Mouse (Mus musculus): ENCODE data around the gene Hepacam.

The Hepacam gene

DNA sequence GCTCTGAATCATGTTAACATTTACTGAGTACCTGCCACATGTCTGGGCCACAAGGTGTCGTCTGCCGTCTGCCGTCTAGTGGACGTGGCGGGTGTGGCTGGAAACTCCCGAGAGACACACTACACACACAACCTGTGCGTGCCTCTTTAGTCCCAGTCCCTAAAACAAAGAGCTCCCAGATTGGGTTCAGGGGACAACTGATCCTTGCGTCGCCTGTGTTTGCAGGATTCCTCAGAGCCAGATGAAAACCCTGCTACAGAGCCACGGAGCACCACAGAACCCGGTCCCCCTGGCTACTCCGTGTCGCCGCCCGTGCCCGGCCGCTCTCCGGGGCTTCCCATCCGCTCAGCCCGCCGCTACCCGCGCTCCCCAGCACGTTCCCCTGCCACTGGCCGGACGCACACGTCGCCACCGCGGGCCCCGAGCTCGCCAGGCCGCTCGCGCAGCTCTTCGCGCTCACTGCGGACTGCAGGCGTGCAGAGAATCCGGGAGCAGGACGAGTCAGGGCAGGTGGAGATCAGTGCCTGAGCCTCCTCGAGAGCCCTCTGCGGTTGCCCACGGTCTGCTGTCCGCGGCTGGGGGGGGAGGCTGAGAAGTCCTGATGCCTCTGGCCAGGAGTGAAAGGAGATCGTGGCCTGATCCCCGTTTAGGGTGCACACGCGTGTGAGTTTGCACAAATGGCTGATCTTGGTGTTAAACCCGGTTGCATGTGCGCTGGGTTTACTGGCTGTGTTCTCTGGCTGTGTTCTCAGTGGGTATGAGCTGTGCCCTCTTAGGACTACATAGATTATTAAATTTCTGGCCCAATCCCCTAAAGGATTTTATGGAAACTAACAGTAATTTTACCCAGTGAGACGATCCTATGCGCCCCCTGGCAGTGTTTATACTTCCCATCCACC lies 17.4 kb downstream of the Hepacam start:
- no peak for DNase-seq (ENCODE audit: low spot score in 2 of 2)

DNA sequence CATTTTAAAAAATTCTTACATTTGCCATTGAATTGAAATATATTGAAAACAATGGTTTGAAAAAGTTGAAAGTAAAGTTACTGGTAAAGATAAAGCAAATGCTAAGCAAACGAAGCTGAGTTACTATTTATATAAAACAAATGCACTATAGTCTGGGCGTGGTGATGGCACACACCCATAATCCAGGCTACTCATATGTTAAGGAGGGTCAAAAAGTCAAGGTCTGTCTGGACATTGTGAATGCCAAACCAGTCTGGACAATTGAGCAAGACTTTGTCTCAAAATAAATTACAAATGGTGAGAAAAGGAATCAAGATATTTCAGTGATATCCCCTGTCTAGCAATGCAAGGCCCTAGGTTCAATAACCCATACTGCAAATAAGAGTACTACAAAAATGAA lies 23.7 kb downstream of the Hepacam start:
- DNase-seq (ENCODE audit: low spot score in 2 of 2) = no peak

DNA sequence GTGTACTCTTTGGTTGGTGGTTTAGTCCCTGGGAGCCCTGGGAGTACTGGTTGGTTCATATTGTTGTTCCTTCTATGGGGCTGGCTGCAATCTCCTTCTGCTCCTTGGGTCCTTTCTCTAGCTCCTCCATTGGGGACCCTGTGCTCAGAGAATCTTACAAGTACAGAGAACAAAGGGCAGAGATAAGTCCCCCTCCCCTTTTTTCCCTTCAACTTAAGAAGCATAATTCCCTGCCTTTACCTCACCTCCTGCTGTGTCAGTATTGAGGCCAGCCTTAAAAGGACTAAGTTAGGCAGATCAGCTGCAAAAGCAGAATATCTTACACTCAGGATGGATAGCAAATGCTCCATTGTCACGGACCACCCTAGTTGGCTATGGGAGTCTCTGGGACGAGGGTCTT lies 24.9 kb downstream of the Hepacam start:
- no peak for DNase-seq (ENCODE audit: low spot score in 2 of 2)

DNA sequence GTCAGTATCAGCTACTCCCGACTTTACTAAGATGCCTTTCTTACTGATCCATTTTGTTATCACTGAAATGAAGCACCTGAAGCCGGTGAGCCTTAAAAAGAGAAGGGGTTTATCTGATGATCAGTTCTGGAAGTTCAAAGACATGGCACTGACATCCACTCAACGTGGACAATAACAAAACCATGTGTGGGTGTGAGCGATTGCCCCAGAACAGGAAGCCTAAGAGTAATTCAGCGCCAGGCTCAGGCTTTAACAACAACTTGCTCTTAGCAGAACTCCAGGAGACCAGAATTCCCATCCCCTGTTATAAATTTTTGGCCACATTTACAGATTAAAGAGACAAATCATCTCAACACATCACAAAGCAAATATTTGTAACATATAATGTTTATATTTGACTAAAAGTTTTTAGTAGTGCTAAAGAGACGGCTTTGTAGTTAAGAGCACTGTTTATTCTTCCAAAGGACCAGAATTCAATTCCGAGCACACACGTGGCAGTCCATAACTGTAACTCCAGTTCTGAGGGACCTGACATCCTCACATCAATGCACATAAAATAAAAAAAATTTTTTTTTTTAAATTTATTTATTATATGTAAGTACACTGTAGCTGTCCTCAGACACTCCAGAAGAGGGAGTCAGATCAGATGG lies 26.5 kb downstream of the Hepacam start:
- DNase-seq (ENCODE audit: low spot score in 2 of 2) = no peak

DNA sequence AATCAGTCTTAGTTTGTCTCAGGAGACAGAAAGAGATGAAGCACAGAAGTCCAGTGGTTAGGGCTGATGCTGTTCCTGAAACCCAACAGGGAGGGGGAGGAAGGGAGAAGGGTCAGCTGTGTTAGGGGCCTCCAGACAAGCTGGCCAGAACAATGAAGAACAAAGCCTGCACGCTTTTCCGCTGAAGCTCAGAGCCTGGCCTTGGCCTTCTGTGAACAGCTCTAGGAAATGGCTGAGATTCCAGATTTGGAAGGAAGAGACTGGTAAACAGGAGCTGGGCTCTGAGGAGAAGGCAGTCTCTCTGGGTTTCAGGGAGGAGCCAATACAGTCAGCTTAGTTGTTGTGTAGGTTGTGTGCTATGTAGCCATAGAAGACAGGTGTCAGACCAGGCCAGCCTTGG lies 33.4 kb downstream of the Hepacam start:
- DNase-seq (ENCODE audit: low spot score in 2 of 2) = no peak

DNA sequence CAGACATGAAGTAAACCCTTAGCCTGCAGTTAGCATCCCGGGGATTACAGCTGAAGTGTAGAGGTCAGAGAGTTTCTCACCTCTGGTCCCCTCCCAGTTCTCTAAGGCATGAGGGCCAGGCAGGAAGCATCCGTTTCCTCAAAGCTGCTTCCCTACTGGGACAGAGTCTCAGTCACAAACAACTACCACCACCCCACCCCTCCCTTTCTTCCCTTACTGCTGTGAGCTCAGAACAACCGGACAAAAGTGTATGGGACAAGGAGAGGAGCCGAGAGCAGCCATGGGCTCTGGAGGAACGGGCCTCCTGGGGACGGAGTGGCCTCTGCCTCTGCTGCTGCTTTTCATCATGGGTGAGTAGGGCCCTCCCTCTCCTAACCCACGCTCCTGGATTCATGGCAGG lies 34.7 kb downstream of the Hepacam start, which contains the start of gene Robo4:
Gene Robo4 (plus strand): TSS at position 96 of the 400 bp plus-strand sequence.
- DNase-seq (ENCODE audit: low spot score in 2 of 2) = no peak

DNA sequence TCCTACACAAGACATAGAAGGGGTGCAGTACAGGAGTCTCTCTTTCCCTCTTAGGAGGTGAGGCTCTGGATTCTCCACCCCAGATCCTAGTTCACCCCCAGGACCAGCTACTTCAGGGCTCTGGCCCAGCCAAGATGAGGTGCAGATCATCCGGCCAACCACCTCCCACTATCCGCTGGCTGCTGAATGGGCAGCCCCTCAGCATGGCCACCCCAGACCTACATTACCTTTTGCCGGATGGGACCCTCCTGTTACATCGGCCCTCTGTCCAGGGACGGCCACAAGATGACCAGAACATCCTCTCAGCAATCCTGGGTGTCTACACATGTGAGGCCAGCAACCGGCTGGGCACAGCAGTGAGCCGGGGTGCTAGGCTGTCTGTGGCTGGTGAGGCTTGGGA lies 35.4 kb downstream of the Hepacam start:
- no peak for DNase-seq (ENCODE audit: low spot score in 2 of 2)

DNA sequence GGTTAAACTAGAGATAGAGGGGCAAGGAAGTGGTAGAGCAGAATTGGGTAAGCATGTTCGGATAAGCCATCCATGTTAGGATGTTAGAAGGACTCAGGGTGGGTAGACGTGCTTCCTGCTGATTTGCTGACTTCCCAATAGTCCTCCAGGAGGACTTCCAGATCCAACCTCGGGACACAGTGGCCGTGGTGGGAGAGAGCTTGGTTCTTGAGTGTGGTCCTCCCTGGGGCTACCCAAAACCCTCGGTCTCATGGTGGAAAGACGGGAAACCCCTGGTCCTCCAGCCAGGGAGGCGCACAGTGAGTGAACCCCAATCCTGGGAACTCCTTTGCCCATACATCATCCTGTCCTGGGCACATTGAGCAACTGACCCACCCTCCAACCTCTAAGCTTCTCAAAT lies 35.9 kb downstream of the Hepacam start:
- DNase-seq (ENCODE audit: low spot score in 2 of 2) = no peak

DNA sequence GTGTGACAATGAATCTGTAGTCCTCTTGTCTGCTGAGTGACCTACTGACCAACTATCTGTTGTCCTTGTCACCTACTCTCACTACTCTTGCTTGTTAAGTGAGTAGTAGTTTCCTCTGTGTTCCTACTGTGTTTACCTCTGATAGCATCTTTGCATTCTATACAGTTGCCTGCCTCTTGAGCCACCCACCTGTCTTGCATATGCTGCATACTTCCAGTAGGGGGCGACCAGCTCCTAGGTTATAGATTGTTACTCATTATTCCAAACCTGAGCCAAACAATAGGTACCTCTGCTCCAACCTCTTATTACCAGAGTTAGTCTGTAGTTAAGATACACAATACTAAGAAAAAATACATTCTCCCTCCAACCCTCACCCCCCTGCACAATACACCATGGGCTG lies 39.2 kb downstream of the Hepacam start:
- no peak for DNase-seq (ENCODE audit: low spot score in 2 of 2)

DNA sequence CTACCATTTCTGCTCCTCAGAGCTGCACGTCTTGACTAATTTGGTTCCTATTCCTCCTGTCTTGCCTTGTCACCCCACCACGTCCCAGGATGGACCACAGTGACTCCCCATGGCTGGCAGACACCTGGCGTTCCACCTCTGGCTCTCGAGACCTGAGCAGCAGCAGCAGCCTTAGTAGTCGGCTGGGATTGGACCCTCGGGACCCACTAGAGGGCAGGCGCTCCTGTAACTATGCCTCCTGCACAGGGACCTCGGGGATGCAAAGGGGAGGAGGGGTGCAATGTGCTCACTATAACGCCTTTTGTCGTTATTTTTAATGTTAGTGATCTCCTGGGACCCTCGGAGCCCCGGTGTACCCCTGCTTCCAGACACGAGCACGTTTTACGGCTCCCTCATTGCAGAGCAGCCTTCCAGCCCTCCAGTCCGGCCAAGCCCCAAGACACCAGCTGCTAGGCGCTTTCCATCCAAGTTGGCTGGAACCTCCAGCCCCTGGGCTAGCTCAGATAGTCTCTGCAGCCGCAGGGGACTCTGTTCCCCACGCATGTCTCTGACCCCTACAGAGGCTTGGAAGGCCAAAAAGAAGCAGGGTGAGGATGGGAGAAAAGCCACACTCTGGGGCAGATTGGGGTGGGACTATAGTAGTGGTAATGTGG lies 40.8 kb downstream of the Hepacam start:
- no peak for DNase-seq (ENCODE audit: low spot score in 2 of 2)

DNA sequence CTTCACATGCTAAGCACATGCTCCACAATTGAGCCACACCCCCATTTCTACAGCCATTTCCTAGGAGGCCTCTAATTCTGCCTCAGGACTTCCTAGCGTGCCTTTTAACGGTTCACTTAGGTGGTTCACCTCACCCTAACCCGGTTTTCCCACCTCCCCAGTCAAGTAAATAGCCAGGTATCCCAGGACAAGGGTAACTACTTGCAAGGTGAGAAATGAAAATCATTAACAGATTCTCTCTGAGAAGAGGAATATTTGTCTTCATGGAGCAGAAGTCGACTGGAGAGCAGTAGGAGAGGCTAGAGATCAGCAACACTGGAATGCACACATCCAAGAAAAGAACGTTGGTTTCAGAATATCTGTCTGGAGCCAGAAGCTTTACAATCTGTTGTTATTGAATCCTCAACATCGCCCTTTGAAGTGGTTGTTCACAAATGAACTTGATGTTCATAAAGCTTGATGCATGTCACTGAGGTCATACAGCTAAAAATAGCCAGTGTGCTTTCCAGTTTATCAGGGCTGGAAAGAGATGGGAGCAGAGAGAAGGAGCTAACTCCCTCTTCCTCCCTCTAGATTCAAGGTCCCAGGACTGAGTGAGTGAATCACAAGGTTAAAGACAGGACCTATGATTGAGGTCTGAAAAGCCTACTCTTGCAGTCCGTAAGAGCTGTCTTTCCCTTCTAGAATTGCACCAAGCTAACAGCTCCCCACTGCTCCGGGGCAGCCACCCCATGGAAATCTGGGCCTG lies 42.7 kb downstream of the Hepacam start:
- DNase-seq (ENCODE audit: low spot score in 2 of 2) = no peak

DNA sequence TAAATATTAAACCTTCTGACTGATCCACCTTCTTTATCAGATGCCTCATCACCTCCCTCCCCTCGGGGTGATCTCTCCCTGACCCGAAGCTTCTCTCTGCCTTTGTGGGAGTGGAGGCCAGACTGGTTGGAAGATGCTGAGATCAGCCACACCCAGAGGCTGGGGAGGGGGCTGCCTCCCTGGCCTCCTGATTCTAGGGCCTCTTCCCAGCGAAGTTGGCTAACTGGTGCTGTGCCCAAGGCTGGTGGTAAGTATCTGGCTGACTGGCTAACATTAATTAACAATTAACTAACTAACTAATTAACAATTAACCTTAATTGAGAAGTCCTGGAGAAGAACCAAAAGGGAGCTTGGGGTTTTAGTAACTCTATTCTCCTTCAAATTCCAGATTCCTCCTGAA lies 45.8 kb downstream of the Hepacam start:
- no peak for DNase-seq (ENCODE audit: low spot score in 2 of 2)

DNA sequence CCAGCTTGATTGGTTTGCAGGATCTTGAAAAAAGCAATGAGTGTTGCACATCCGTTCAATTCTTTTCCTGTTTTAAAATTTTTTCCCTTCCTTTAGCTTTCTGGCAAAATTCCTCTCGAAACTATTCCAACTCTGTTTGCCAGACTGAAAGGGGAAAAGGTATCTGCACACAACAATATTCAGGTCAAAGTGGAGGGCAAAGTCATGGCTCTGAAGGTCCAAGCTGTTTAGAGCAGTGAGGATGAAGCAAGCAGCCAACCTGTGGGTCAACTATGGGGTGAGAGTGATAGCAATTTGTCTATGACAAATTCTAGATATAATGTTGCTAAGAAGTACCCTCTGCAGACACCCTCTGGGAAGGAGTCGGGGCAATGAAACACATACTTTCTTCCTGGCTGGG lies 47.5 kb downstream of the Hepacam start:
- DNase-seq (ENCODE audit: low spot score in 2 of 2) = no peak

DNA sequence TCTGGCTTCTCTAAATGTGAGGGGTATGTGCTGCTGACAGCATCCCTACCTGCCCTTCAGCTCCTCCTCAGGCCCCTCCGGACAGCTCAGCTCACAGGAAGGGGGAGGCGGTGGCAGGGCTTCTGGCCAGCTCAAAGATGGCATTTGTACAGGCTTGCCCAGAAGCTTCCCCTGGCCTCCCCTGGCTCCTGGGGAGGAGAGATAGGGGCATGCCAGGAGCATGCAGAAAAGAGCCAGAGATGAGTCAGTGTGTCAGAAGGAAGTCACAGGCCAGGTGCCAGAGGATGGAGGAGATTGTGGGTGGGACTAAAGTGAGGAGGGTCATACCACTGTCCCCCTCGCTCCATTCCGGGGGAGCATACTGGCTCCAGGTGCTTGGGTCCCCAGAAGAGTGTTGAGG lies 51.6 kb downstream of the Hepacam start:
- DNase-seq (ENCODE audit: low spot score in 2 of 2) = no peak

DNA sequence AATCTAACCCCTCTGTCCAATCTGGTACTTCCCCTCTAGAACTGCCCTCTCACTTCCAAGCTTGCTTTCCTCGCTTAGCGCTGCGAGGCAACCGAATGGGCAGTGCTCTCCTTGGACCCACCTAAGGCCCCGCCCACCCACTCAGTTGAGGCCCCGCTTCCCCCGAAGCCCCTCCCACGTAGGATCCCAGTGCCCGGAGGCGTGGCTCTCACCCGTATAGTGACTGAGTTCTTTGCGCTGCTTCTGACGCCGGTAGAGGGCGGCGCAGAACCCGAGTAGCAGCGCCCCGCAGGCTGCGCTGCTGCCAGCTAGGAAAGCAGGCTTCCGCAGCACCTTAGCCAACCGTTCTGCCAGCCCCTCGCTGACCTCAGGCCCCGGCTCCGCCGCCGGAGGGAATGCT lies 53.5 kb downstream of the Hepacam start:
- peak; percentile 44 to 60 for DNase-seq (ENCODE audit: low spot score in 2 of 2)

DNA sequence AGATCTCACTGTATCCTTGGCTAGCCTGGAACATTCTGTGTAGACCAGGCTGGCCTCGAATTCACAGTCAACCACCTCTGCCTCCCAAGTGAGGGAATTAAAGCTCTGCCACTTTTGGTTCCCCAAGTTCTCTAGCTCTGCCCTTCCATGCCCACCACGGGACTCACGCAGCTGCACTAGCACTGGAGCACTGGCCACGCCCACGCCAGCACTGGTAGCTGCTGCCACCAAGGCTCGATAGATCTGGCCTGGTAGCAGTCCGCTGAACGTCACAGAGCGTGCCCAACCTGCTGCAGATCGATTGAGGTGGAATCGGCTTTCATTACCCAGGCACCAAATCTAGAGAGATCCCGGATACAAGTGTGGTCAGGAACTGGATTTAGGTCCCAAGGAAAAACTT lies 54.1 kb downstream of the Hepacam start:
- no peak for DNase-seq (ENCODE audit: low spot score in 2 of 2)

DNA sequence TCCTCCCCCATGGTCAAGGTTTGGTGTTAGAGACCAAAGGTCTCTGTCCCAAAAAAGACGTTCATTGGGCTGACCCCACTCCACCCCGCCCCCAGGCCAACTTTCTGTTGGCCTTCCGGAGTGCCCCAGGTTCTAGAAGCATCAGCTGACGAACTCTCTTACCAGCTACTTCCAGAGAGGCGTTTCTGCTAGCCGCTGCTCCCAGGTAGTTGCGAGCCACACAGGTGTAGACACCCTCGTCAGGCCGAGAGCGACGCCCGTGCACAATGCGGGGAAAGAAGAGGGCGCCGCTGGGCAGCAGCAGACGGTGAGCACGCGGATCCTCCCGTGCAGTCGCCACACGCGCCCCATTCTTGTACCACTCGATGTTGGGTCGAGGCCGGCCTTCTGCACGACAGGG lies 62.2 kb downstream of the Hepacam start:
- DNase-seq (ENCODE audit: low spot score in 2 of 2) = no peak

DNA sequence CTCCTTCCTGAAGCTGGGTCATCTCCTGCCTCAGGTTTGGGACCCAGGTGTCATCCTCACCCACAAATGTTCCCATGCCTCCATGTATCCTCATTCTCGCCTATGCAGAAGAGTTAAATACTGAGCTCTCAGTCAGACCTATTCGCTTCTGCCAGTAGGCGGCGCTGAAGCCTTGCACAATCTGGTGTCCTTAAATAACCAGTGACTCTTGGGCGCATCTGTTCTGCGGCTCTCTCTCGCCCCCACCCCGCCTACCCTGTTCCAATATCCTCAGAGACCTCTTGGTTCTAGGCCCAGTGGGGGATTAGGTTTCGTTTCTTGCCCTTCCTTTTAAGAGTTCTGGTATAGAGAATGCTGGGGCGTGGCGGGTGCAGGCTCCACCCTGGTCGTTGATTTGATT lies 63.4 kb downstream of the Hepacam start:
- peak; percentile 92 to 97 for DNase-seq (ENCODE audit: low spot score in 2 of 2)

DNA sequence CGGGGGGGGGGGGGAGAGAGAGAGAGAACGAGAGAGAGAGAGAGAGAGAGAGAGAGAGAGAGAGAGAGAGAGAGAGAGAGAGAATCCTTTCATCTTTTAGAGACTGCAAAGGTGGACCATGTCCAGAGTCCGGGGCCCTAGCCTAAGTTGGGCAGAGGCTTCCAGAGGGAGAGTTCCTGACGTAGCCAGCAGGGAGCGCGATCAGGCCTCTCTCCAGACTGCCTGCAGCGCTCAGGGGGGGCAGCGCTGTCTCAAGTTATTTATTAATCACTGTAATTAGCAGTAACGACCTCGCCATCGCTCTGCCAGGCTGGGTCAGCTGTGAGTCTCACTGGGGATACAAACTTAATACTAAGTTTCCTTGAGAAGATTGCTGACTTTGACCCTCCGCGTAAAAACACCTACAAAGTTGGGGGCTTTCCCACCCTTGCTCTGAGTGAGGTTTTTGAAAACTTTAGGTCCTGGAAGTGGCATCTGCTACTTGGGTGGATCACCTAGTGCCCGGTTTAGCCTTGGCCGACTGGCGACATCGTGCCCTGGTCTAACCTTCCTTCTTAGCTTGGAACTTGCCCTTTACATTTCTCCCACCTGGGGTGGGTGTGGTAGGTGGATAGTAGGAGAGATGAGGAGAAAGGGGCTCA lies 65.0 kb downstream of the Hepacam start:
- peak in 1 of 2 experiments; percentile 48 for DNase-seq (ENCODE audit: low spot score in 2 of 2)

DNA sequence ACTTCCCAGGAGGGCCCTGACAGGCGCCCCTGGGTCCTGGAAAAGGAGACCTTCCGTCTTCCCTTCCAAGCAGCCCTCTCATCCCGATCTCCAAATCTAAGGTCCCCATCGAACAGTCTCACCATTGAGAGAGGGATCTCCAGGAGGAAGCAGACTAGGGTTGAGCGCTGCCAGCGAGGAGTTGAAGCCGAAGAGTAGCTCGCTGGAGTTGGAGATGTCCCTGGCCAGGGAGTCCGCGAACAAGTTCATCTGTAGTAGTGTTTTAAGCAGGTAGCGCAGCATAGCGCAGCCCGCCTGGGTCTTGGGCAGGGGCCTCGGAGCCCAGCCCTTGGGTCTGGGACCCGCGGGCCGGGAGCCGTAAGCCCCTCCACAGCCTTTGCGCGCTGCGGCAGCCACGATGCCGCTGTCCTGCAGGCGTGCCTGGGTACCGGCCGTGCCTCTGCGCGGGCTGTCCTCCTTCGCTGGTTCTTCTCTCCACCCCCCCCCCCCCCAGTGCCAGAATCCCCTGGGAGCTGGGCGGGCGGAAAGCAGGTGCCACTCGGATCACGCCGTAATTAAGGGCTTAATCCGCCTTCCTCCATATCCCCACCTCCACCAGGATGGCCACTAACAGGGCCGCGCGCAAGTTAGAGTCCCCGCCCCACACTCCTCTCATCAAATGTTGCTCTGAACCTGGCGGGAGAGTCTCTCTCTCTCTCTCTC lies 65.7 kb downstream of the Hepacam start, which contains the start of gene Robo3:
Gene Robo3 (minus strand): TSS at position 527 of the 702 bp plus-strand sequence.
- peak in 1 of 2 experiments; percentile 39 for DNase-seq (ENCODE audit: low spot score in 2 of 2)

All from frontal cortex, postnatal 36 days (tissue).